Mouse (Mus musculus) frontal cortex, postnatal 25 days (tissue): ENCODE measurements around the gene Tiam1.
A peak's percentile ranks its signal among the peaks of the same experiment; 100 is the strongest.

Experiments
- DNase-seq, 2 experiments: peaks; one replicate each; pipeline ENCODE4 v3.0.0; 2022; ENCODE audit warnings: low spot score in 2 of 2

The Tiam1 gene

DNA sequence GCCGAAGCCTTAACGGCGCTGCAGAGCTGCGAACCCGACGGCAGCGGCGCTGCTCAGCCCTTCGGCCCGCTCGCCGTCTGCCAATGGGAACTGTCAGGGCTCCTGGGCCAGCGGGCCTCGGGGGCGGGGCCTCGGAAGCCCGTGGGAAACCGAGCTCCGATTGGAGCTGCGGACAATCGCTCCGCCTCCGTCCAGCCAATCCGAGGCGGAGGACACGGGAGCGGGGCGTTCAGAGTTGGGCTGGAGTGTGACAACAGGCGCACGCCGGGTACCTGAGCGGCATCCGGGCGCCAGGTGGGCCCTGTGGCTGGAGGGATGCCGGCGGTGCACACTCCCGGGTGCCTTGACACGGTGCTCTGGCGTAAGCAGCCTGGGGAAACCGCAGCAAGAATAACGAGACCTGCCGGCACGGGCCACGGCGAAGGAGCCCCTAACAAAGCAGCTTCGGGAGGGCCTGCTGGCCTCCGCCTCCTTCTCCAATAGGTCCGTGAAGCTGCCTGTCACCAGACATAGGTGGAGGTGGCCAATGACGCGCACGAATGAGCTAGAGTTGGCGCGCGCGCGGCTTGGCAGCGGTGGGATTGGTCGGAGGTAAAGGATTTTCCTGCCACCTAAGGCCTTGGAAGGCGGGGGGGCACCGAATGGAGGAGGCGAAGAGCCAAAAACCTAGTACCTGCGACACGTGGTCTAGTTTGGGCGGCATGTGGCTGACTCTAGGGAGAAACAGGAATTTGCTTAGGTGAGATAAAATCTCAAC is at the start of gene Tiam1:
Gene Tiam1, minus strand, starts transcription at position 10 of the 757 bp plus-strand sequence.
- peak; percentile 94 to 97 for DNase-seq

DNA sequence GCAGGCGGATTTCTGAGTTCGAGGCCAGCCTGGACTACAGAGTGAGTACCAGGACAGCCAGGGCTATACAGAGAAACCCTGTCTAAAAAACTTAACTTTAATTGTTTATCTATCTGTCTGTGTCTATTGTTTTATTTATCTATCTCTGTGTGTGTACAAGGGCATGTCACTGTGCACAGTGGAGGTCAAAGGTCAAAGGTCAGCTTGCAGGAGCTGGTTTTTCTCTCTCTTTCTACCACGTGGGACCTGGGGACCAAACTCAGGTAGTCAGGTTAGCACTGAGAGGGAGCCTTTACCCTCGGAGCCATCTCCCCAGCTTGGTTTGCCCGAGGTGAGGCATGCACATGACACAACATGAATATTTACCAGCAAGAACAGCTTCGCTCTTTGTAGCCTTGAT is 47.7 kb upstream of the Tiam1 start:
- no peak for DNase-seq

DNA sequence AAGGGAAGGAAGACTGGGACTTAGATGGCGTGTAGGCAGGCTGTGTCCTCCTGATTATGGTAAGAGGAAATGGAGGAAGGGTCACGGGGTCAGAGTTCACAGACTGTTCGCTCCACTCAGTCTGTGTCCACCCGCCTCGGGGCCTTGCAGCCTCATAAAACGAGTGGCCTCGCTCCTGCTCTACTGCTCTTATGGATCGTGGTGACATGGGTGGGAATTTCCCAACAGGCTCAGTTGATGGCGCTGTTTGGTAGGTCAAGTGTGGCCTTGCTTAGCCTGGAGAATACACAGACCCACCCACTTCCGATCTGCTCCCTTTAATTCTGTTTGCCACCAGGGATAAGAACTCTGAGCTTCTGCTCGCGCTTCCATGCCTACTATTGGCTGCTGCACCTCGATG is 43.9 kb upstream of the Tiam1 start:
- no peak for DNase-seq

DNA sequence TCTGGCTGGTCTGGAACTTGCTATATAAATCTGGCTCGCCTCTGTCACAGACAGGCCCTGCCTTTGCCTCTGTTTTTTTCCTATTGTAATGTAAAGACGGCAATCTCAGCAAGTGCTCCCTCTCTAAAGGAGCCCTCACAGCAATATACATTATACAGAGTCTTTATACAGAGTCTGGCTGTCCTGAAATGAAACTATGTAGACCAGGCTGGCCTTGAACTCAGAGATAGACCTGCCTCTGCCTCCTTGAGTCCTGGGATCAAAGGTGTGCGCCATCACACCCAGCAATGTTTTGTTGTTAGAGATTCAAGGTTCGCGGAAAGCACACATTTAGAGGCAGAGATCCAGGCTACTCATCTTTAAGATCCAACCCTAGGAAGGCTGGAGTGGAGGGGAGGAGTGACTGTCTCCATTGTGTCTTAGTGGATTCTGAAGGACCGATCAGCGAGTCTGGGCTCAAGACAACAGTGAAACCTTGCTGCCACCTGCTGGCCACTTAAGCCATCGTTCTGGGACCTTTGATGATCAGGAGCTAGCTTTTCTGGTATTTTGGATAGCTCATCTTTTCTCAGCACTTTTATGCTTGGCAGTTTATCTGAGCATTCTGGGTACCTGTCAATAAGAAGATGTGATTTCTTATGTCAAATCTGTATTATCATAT is 42.5 kb upstream of the Tiam1 start:
- DNase-seq, result peak; percentile 76 to 83

DNA sequence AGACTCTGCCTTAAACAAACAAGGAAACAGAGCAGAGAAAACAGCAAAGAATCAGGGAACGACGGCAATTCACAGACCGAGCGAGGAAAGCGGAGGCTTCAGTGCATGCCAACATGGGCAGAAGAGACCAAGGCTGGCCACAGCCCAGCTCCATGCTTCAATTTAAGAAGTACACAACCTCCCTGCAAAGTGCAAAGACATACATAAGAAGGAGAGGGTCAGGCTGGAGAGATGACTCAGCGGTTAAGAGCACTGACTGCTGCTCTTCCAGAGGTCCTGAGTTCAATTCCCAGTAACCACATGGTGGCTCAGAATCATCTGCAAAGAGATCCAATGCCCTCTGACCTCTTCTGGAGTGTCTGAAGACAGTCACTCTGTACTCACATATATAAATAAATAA is 40.6 kb upstream of the Tiam1 start:
- DNase-seq, result no peak

DNA sequence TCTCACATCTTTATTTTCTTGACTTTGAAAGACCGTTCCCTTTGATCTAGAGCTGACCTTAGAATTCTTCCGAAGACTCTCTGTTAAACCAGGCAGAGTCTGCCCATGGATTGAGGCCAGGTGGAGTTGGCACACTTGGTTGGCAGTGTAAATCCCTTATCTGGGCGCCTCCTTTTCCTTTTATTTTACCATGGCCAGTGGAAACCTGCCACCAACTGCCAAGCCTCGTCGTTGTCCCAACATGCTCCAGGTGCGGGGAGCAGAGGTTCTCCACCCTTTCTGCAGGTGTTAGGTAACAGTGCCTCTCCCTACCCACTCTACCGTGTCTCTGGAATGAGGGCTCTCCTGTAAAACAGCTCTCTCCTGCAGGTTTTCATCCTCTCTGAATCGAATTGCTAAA is 38.1 kb upstream of the Tiam1 start:
- no peak for DNase-seq

DNA sequence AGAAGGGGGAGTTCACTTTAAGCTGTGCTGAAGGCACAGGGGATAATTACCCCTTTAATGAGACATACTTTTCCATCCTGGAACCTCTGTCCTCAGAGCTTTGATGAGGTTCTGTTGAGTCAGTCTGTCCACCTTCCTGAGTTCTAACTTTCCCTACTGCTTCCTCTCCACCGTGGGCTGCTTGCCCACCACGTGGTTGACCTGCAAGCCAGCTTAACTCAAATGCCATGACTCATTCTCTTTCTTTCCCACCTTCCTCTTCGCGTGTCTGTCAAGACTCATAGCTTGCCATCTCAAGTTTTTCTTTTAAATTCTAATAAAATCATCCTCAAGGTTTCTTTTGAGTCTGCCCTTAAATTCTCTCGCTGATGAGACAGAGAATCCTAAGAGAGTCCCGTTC is 37.4 kb upstream of the Tiam1 start:
- DNase-seq, result no peak

DNA sequence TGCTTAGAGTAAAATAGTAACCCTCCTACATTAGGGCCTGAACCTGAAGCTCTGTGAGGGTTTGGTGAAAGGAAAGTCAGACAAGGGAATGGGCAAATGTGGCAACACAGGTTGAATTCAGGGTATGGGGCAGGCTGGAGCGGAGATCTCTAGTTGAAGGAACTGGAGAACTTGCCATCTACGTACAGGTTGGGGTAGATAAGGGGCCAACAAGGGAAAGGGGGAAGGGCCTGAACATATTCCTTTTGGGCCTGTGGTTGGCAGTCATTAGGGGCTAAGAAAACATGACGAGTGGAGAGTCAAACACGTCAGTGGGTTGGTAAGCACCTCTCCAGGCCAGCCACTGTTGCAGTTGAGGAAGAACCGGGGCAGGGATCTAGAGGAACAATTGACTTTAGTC is 36.3 kb upstream of the Tiam1 start:
- DNase-seq, result no peak

DNA sequence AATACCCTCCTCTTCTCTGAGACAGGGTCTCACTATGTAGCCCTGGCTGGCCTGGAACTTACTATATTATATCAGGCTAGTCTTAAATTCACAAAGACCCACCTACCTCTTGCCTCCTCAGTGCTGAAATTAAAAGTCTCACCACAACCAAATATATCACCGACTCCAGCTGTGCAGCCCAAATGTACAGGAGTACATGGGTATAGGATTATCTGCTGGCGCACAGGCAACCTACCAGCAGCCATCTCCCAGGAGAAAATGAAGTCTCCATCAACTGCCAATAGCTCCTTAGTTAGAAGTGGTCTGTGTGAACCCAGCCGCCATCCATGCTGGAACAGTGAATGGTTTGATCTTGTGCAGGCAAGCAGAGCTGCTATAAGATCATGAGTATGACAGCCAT is 34.8 kb upstream of the Tiam1 start:
- no peak for DNase-seq

DNA sequence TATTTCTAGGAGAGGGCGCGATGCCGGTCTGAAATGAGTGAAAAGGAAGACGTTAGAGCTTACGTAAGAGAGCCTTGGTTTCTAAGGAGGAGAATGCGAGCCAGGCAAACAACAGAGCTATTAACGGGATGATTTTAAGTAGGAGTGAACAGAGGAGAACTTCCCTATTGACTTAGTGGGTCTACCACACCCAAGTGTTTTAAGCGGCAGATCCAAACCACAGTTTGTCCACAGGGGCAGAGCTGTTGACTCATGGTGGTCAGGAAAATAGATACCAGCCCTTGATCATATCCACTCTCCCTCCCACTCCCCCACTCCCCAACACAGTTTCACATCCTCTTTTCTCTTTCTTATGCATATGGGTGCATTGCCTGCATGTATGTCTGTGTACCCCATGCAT is 33.9 kb upstream of the Tiam1 start:
- no peak for DNase-seq

DNA sequence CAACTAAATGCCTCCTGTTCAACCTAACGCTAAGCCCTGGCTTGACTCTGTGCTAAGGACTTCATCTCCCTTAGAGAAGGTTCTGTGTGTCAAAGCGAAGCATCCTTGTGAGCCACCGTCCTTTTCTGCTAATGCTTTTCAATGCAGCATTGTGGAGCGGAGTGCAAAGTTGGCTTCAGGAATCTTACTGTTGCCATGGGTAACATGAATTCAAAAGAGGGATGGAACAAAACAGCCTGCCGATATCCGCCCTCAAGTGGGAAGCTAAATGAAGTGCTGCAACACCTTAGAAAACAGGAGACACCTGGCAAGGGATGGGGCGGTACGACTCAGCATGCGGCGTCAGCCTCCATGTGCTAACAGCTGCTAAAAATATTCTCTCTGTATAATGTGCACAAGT is 32.9 kb upstream of the Tiam1 start:
- DNase-seq, result no peak

DNA sequence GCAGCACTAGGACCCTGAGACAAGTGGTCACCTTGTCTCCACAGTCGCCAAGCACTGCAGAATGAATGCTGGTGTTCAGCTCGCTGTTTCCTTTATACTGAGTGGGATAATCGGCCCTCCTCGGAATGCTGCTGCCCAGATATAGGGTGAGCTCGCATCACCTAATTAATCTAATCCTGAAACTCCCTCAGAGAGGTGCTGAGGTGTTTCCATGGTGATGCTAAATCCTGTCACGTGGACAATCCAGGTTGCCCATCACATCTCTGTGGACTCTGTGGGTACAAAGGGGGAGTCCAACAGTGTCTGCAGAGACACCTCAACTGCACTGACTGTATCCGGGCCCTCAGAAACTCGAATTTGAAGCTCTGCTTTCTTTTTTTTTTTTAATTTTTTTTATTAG is 27.8 kb upstream of the Tiam1 start:
- no peak for DNase-seq

DNA sequence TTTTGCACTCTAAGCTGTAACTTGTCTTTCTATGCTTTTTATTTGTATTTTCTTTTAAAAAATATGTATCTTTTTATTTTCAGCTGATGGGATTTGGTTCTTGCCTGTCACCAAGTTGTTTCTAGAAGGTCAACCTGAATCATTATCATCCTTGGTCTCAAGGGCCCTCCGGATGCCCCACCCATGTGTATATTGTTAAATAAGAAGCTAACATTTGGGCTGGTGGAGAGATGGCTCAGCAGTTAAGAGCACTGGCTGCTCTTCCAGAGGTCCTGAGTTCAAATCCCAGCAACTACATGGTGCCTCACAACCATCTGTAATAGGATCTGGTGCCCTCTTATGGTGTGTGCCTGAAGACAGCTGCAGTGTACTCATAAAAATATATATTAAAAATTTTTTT is 27.1 kb upstream of the Tiam1 start:
- DNase-seq, result no peak

DNA sequence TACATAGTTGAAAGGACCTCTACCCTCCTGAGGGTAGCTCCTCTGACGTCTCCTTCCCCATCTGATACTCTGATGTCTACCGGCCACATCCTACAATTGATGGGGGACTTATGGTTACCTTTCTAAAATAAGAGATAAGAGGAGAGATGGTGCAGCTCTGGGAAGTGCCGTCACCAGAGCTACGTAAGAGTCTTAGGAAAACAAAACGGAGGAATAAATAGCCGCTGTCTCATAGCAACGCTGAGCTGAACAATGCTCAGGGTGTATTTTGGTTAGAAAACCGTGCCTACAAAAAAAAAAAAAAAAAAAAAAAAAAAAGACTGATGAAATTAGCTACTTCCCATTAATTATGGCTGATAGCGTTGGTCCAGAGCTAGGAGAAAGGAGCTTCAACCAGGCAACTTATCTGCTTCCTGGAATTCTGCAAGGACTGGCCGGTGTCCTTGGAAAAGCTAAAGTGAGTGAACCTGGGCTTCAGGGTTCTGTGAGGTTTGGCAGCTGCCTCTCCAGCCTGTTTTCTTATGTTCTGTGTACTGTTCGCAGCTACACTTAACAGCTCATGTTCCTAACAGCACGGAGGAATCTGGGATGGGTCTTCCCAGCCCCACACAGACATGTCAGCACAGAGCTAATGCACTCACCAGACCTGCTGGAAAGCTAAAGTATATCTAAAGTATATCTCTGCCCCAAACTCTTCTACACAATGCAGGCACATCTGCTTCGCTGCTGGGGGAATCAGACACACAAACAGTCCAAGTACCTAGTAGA is 26.5 kb upstream of the Tiam1 start:
- no peak for DNase-seq

DNA sequence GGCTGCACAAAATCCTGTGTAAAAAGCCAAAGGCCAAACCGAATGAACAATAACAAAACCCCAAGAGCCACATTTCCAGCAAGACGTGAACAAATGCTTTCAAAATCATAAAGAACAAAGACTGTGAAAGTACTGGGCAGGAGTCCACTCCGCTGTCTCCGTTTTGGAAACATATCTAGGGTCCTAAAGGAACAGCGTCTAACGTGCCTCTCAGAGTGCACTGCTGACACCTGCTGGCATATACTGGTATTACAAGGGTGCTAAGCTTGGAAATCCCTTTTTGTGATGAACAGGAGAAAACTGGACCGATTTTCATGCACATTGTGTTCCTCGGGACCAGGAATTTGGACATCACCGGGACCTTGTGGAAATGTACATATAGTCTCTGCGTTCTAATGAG is 24.1 kb upstream of the Tiam1 start:
- peak; percentile 63 to 76 for DNase-seq

DNA sequence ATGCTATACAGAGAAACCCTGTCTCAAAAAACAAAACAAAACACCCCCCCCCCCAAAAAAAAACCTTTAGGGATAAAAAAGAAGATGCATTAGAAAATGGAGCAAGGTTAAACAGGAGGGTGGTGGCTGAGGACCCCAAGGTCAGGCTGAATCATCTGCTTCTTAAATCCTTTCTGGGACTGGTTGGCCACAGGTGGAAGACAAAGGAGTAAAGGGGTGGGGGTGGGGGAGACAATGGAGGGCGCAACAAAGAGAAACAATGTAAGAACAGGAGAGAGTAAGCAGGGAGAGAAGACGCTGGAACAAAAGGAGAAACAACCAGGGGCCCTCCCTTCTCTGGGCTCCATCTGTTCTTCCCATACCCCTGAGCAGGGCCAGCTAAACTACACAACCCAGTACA is 21.9 kb upstream of the Tiam1 start:
- no peak for DNase-seq

DNA sequence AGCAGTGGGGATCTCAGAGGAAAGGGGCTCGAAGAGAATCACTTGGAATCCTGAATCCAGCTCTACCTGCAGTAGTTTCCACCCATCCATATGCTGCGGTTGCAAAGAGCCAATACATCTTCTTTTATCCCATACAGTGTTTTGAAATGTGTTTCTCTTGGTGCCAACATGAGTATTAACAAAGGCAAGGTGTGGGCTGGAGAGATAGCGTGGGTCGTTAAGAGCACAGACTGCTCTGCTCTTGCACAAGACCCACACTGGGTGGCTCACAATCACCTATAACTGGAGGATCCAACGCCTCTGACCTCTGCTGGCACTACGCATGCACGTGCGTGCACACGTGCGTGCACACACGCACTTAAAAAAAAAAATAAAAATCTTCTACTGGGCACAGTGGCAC is 21.4 kb upstream of the Tiam1 start:
- no peak for DNase-seq

DNA sequence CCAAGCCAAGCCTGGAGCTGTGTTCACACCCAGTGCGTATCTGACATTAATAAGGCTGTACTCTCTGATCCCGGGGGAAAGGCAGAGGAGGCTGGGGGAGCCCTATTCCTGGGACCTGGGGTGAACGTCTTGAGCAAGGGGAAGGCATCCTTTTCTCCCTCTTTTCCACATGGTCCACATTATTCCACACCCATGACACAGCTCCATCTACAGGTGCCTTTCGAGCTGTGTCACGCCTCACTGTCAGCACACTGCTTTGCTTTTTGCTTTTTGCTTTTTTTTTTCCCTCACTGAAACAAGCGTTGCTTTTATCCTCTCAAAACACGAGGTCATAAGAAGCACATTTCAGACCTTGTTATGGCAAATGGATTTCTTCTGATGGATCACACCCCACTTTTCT is 11.5 kb upstream of the Tiam1 start:
- no peak for DNase-seq

DNA sequence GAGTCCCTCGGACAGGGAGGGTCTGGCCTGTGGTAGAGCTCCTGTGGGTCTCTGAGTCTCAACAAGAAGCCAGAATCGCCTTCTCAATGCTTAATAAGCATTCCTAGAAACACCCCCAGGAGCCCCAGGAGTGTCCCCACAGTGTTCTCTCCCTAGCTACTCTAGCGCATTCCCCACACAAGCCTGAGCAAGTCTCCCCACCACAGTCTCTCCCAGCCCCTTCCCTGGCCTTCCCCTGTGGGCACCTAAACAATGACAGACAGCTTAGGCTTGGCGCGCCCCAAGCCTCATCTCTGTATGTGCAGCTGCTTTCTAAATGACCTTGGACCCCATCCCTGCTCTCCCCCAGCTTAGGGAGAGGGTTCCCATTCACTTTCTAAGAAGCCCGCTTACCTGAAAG is 7.3 kb upstream of the Tiam1 start:
- no peak for DNase-seq

DNA sequence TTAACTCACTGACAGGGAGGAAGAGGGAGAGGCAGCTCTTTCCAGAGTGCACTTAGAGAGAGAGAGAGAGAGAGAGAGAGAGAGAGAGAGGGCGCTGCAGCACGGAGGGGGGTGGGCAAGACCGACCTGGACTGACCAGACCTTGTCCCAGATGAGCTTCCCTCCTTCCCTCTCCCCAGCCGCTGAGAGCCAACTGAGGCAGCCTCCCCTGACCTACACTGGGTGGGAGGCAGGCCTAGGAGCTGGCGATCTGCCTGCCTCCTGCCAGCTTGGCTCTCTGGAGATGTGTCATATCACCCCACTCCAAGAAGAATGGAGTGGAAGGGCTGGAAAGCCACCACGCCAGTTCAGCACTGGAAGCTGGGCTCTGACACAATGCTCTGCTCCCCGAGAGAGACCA is 6.6 kb upstream of the Tiam1 start:
- DNase-seq, result no peak

DNA sequence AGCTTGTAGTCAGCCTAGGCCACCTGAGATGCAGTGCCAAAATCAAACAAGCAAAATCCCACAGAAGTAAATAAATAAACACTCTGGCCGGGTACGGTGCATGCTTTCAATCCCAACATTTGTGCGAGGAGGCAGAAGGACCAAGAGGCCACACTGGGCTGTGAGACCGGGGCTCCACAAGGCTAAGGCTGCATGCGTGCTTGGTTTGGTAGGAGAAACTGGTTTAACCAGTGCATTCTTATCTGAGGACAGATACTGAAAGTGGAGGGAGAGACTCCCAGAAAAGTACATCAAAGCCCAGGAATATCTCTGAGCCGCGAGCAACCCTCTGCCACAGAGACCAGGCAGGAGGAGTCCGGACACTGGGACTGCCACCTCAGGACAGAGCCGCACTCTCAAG is 5.8 kb upstream of the Tiam1 start:
- no peak for DNase-seq

DNA sequence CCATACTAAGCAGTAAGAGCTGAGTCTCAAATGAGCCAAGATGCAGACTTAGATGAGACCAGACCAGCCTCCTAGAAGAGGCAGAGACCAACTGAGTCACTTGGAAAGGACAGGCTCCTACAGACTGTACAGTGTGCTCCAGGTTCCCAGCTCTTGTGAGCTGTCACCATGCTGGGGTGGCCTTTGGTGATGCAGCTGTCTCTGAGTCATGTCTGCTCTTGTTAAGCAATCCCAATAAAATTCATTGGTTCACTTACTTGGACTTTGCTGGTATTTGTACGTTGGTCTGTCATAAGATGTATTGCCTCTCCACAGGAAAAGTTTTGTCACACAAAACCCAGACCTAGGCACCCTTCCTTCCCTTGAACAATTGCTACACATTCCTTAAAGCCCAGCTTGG is 1.7 kb upstream of the Tiam1 start:
- DNase-seq, result no peak

DNA sequence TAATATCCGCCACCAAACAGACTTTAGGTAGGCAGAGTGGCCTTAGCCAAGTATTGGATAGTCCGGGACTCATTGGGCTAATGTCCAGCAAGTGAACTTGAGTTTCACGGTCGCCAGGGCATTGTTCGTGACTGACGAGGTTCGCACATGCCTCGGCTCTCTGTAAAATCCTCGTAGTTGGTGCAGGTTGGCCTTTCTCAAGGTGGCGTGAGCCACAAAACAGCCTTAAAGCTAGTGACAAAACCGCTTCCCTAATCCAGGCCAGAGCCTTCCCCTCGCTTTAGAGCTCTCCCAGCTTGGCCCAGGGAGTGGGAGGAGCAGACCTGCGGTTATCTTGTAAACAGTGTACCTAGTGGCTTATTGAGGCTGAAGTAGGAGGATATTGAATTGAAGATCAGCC is 972 bp upstream of the Tiam1 start:
- DNase-seq, result no peak
